Mouse (Mus musculus): Measurements from ENCODE around the gene Mrgprg.

Mrgprg gene

DNA sequence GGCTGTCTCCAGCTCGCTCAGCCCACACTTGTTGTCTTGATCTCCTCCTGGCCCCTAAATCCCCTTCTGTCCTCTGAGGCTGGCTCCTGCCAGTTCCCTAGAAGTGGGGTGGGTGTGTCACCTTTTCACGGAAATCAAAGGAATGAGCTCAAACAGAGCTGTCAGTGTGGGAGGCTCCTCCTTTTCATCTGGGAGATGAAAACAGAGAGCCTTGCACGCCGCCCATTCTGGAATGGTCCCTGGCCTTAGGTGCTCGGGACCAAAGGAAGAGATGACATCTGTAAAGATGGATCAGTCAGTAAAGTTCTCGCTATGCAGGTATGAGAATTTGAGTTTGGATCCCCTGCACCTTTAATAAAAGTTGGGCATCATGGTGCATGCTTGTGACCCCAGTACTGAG lies at the start of gene Mrgprg:
Gene Mrgprg (minus strand): TSS at position 101 of the 400 bp plus-strand sequence.
- 55% methylated on average over 6 of the region's 6 CpGs for WGBS

- WGBS, result 92% methylated on average over 1 of the region's 1 CpGs
Measured at GRCm38 (mm10) chr7:143808909-143809308, 42.1 kb upstream of the Mrgprg start.

DNA sequence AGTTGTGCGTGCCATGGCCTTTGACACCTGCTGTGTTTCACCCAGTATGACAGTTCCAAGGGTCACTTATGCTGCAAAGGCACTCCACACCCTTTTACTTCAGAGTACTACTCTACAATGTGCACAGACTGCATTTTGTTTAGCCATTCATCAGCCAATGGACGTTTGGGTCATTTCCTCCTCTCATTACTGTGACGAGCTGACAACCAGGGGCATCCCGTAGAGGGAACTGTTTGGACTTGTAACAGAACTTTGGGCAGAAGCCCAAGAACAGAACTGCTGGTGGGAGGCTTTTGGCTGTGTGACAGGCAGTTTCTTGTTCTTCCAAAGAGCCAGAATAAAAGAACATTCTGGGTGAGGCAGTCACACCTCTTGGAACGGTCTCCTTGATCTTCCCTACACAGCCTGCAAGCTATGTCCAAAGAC lies 38.4 kb upstream of the Mrgprg start:
- WGBS, result 35% methylated on average over 5 of the region's 5 CpGs

GRCm38 (mm10) chr7:143801195-143802065 lies 34.6 kb upstream of the Mrgprg start:
- 89% methylated on average over 8 of the region's 8 CpGs for WGBS

DNA sequence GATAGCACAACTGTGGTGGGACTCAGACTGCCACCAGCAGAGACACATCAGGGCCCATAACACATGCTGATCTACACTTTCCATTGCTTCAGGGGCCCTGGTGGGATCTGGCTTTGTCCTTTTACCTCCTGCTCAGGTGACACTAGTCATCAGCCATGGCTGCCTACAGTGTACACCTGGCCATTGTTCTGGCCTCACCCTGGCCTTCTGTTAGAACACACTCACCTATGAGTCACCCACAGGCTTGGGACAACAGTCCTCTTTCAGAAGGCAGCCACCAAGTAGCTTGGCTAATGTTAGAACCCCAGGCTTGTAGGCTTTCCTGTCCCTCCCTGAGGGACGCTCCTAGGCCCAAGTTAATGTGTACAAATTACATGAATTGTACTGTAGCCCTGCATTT lies 34.0 kb upstream of the Mrgprg start:
- 91% methylated on average over 1 of the region's 1 CpGs for WGBS

- WGBS, result 94% methylated on average over 4 of the region's 4 CpGs
Measured at GRCm38 (mm10) chr7:143798783-143799182, 32.0 kb upstream of the Mrgprg start.

DNA sequence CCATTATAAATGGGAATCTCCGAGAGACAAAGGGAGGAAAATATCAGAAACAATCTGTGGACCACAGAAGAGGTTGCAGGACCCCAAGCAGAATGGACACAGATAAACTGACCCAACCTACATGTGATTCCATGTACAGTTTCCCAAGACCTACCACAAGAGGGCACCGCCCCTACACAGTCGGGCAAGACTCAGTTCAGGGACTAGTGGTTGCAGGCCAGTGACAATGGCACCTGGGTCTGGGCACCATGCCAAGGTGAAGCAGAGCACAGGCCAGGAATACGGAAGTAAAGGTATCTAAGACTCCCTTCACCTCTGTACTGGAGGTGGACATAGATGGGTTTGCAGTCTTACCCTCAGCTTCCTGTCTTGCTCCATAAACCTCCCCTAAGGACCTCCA lies 26.3 kb upstream of the Mrgprg start:
- WGBS, result 61% methylated on average over 4 of the region's 4 CpGs

DNA sequence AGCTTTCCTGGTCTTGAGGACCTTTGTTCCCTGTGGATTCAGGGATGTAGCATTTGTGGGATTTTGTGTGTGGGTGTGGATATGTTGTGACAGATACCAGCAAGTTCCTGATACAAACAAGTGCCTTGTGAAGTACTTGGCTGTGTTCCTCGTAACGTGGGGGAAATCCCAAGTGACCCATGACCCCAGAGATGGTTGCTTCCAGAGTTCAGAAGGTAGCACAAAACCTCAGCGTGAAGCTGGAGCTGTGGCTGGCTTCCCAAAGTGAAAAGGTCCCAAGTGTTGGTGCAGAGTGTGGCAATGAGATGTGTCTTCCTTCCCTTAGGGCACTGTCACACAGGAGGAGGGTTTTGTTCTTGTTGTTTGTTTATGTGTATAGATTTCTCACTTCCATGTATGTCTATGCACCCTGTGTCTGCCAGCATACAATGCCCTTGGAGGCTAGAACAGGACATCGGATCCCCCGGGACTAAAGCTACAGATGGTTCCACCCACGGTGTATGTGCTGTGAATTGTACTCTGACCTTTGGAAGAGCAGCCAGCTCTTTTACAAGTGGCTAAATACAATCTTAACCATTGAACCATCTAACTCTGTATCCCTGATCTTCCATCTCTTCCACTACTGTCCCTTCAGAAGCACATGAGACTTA lies 25.7 kb upstream of the Mrgprg start:
- 65% methylated on average over 6 of the region's 6 CpGs for WGBS

- 4% methylated on average over 21 of the region's 21 CpGs for WGBS
Measured at GRCm38 (mm10) chr7:143783996-143784829, 17.4 kb upstream of the Mrgprg start, which contains the start of gene Mrgpre. Mrgpre (minus strand) TSS chr7:143784500.

GRCm38 (mm10) chr7:143783378-143783995 lies 16.7 kb upstream of the Mrgprg start:
- 16% methylated on average over 6 of the region's 6 CpGs for WGBS

DNA sequence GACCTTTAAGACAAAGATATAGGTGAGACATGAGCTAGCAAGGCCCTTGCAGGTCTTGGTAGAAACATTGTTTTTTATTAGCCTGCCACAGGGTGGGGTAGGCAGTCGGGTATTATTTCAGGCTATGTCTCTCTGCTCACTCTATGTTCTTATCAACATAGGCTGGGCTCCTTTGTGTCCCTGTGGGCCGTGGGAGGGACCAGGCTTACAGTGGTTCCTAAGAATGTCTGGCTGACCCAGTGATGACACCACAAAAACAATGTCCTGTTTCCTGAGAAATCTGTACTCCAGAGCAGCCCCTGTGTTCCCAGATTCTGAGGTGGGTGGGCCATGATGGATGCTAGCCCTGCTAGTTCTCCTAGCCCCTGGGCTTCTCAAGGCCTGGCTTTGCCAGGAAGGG lies 10.6 kb upstream of the Mrgprg start:
- WGBS, result 67% methylated on average over 2 of the region's 2 CpGs

DNA sequence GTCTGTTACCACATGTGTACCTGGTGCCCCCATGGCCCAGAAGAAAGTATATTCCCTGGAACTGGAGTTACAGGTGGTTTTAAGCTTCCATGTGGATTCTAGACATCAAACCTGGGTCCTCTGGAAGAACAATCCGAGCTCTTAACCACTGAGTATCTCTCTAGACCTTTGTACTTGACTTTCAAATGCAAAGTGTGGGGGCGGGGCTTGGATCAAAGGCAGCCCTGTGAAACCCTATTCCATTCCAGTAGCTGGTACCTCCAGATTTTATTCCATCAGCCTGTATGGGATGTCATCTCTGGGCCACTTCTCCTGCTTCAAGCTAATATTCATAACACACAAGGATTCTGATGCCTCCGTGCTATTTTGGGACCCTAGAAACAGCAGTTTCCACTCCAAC lies 9.3 kb upstream of the Mrgprg start:
- WGBS, result 51% methylated on average over 3 of the region's 3 CpGs

- WGBS, result 71% methylated on average over 1 of the region's 1 CpGs
Measured at GRCm38 (mm10) chr7:143769461-143769860, 2.7 kb upstream of the Mrgprg start.

DNA sequence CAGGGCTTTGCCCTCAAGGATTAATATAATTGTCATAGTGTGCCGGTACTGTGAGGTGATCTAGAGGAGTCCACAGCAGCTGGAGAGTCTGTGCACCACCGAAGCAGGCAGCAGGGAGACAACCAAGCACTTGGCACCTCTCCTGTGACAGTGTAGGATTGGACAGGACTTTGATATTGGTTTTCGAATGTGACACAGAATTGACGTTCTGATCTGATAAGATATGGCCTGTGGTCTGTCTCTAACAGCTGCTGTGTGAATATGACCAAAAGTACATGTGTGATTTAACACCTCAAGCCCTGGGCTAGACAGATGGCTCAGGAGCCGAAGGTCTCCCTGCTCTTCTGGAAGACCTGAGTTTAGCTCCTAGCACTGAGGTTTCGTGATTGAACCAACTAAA lies 1.5 kb upstream of the Mrgprg start:
- WGBS, result 85% methylated on average over 6 of the region's 6 CpGs

DNA sequence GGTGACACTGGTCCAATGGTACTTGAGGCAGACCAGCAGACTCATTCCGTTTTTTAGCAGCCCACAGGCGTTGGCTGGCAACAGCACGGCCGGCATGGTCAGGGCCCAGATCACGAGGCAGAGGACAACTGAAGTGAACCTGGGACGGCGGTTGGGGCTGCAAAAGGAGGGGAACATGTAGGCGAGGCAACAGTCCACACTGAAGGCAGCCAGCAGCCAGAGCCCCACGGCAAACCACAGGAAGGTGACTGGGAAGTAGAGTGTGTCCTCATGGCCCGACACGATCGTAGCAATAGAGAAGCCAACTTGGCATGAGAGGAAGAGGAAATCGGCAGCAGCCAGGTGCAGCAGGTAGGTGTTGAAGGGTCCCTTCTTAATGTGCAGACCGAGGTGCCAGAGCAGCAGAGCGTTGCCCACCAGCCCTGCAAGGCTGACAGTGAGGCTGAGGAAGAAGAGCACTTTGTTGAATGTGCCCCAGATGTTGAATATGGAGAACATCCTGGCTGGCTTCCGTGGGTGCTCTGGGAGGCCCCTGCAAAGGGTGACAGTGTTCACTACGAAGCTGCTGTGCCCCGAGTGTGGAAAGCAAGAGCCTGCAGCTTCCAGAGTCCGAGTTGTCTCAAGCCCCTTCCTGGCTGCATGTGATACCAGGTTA lies 1.8 kb downstream of the Mrgprg start:
- WGBS, result 79% methylated on average over 19 of the region's 19 CpGs

DNA sequence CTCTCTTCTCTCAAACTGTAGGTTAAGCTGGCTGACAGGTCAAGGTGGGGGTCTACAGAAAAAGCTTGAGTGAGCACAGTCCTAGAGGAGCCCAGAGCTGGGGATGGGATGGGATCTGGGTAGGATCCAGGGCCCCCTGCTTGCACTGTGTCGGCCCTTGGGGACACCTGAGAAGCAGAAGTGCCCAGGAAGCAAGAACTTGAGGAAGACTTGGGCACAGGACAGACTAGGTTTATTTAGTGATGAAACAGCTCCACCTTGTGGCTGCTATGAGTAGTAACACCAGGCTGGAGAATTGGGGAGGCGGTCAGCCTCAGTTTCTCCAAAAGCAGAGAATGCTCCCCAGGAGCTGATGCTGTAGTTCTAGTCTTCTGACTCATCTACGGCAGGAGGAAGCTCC lies 3.0 kb downstream of the Mrgprg start:
- WGBS, result 20% methylated on average over 3 of the region's 3 CpGs

GRCm38 (mm10) chr7:143758956-143759355 lies 7.8 kb downstream of the Mrgprg start:
- WGBS, result 78% methylated on average over 3 of the region's 3 CpGs

DNA sequence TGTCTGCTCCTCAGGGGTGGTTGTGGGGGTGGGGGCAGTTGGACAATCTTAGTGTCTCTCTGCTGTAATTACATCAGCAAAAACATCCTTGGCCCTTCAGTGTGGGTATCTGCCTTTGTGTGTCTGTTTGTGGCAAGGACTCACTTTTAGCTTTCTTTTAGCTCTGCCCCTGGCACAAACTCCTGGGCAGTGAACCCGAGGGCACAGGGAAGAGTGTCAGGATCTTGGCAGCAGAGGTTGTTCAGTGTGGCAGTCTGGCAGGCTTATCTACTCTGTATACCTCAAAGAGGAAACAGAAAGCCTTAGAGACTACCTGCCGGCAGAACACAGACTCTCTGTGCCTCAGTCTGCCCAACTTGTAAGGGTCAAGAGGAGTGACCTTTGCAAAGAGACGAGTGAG lies 9.1 kb downstream of the Mrgprg start:
- WGBS, result 62% methylated on average over 3 of the region's 3 CpGs

GRCm38 (mm10) chr7:143757027-143757390 lies 9.8 kb downstream of the Mrgprg start:
- 1% methylated on average over 15 of the region's 15 CpGs for WGBS

GRCm38 (mm10) chr7:143756125-143757026 lies 10.4 kb downstream of the Mrgprg start, which contains the start of gene Osbpl5:
Osbpl5 (minus strand) TSS chr7:143756985.
- 17% methylated on average over 22 of the region's 22 CpGs for WGBS

Data from cerebral cortex, adult 2 months (tissue).